Mouse (Mus musculus) 3134 (cell line): ENCODE results near the gene Gm5134.

Source experiments
- DNase-seq: peaks from one replicate; pipeline ENCODE4 v3.0.0-alpha.2; 2011; ENCODE audit warnings: low spot score; ENCODE audit not compliant: insufficient read length; ENCODE audit errors: extremely low read depth

The Gm5134 gene

DNA sequence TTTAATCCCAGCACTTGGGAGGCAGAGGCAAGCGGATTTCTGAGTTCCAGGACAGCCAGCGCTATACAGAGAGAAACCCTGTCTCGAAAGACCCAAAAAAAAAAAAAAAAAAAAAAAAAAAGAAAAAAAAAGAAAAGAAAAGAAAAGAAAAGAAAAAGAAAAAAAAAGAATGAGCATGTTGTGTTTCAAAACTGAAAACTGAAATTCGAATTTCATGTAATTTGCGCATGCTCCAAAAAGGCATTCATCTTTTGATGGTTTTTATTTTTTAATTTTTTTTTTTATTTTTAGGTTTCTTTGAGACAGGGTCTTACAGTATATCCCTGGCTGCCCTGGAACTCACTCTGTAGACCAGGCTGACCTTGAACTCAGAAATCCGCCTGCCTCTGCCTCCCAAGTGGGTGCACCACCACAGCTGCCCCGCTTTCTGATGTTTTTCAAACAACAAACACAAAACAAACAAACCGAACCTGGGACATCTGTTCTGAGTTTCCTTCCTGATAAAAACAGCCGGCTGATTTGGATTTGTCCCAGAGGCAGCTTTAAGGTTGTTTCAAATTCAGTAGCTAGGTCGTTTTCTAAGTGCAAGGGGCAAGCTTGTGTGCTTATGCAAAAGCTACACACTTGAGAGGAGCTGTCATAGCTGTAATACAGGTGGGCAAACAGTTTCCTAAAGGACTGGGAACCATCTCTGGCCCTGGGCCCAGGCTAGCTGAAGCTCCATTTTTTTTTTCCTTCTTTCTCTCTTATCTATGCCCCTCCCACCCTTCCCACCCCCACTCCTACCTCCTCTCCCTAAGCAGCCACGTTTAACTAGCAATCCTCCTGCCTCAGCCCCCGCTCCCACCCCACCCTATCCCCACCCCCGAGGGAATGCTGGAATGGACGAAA lies 77.4 kb downstream of the Gm5134 start:
- DNase-seq = no peak

DNA sequence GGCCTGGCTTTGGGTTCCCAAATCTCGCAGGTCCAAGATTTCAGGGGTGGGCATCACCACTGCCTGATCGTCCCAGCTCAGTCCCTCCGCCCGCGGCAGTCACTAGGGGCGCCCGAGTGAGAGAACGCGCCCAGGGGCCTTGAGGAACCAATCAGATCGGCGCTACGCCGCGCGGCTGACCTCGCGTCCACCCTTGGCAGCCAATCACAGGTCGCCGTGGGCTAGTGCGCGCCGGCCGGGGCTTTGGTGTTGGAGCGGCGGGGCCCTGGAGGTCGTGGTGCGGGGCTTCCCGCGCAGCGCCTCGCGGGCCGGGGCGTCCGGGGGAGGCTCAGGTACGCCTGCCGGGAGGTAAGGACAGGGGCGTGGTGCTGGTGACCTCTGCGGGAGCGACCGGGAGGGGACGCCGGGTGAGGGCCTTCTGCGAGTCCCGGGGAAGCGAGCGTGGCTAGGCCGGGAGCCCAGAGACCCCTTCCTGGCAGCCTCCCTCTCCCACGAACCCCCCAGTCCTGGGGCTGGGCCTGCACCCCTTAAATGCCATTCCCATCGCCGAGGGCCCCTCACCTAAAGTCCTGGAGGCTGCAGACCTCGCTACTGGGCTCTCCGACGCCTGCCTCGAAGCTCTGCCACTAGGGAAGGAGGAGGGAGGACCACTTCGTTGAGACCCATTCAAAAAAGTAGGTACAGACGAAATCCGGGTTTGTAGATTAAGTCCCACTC lies 78.2 kb downstream of the Gm5134 start, which contains the start of gene Zfp280b:
Gene Zfp280b, plus strand, starts transcription at position 249 of the 717 bp plus-strand sequence.
- DNase-seq = peak; percentile 93

DNA sequence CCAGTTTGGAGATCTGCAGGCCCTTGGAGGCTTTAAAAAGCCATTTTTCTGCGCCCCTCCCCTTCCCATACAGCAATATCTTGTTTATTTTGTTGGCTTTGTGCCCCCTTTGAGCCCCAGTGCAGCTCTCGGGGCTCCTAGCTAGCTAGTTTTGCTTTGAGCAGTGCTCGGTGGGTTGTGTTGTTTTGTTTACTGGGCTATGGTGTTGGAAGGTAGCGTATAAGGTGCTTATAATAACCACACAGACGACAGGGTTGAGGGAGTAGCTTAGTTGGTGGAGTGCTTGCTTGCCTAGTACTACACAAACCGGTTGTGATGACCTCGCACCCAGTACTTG lies 78.8 kb downstream of the Gm5134 start:
- DNase-seq = no peak

DNA sequence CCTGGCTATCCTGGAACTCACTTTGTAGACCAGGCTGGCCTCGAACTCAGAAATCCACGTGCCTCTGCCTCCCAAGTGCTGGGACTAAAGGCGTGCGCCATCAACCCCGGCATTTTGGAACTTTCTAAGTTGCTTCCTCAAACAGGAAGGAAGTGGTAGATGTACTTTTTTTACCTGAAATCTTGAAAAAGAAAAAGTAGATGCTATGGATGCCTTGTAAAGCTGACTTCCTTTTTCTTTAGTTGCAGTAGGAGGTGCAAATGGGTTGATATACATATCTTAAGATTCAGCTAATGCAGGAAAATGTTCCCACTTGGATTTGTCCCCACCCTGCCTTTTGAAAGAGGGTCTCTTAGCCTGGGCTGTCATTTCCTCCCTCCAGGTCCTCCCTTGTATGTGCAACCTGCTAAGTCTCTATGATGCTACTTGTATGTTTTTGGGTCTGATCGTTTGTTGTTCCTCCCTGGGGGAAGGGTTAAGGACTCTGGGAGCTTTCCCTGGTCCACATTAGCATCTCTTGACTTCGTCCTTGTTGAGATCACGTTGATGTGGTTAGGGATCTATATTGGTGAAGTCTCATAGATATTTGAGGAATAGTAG lies 79.8 kb downstream of the Gm5134 start:
- DNase-seq = no peak

DNA sequence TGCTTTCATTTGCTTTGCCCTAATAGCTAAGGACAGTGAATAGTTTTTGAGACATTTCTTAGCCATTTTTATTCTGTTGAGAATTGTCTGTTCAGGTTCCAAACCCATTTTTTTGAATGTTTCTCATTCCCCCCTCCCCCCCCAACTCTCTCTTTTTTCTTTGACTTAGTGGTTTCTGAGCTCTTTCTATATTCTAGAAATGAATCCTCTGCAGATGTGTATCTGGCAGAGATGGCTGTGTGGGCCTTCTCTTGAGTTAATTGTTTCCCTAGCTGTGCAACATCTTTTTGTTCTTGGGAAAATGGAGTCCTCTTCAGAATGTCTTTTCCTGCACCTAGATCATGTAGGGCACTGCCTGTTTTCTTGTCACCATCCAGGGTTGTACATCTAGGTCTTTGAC lies 81.0 kb downstream of the Gm5134 start:
- no peak for DNase-seq

DNA sequence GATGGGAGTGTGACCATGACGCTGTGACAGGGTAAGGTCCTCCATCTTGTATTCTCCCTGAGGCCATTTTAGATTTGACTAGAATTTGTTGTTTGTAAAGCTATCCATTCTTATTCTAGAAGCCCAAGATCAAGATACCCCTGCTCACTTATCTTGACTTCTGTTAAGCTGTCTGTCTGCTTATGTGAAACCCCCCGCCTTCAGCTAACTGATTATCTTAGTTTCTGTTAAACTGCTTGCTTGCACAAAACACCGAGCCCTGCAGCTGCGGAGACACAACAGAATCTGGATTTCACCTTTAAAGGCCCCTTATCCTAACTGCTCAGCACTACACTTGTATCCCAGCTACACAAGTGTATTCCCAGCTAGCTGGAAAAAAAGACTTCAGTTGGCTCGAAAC lies 82.6 kb downstream of the Gm5134 start:
- no peak for DNase-seq

DNA sequence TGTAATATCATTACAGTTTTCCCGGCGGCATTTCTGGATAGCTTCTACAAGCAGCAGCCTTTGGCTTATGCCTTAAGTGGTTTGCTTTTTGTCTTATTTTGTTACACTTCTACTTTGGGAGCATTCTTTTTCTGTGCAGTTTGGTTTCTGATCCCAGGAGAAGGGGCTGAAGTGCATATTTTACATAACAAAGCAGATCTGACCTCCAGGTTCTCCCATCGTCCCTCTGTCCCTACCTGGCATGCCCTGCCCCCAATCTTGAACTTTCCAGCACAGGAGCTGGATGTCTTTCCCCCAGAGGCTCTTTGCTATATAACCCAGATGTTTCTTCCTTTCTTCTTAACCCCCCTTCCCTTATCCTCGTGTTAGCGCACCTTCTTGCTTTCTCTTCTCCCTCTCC lies 91.0 kb downstream of the Gm5134 start:
- no peak for DNase-seq

DNA sequence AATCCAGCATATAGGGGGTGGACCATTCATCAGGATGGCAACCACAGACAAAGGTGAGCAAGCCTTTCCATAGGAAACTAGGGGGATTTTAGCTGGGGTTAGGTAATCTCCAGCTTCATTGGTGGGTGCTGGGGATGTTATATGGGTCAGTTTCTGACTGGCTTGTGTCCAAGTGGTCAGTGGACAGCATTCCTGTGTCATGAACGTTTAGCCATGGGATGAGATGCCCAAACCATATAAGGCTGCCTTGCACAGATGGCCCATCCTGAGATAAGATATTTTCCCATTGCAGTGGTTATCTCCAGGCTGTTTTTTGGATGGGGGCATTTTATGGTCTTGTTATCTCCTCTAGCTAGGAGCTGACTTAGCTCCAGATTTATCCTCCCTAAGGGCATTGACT lies 92.4 kb downstream of the Gm5134 start:
- DNase-seq = no peak

DNA sequence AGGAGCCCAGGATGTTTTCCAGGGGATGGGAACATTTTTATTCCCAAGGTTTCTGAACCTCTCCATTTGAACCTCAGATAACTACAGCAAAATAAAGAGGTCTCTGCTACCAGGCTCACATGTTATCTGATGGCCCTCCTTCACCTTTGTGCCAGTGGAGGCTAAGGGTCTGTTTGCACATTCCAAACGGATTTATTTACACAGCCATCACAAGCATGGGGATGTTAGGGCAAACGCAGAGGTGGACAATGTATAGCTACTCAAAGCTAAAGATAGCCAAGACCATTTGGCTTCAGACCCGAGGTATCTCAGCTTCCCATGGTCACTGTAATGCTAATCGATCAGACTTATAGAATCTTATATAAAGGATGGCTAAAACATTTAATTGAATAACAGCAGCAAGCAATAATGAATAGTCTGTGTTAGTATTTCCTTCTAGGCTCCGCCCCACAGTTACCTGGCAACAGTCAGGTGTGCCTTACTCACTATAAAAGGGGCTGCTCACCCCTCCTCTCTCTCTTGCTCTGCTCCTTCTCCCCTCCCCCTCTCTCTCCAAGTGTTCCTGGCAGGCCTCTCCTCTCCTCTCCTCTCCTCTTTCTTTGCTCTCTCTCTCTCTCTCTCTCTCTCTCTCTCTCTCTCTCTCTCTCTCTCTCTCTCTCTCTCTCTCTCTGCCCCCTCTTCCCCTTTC lies 93.0 kb downstream of the Gm5134 start:
- DNase-seq = no peak

DNA sequence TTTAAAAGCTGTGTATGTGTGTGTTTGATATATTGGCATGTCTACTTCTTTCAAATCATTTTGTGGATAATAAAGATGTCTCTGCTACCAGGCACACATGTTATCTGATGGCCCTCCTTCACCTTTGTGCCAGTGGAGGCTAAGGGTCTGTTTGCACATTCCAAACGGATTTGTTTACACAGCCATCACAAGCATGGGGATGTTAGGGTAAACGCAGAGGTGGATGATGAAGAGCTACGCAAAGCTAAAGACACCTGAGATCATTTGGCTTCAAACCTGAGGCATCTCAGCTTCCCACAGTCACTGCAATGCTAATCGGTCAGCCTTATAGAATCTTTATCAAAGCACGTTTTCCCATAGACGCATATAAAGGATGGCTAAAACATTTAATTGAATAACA lies 94.7 kb downstream of the Gm5134 start:
- DNase-seq = no peak

DNA sequence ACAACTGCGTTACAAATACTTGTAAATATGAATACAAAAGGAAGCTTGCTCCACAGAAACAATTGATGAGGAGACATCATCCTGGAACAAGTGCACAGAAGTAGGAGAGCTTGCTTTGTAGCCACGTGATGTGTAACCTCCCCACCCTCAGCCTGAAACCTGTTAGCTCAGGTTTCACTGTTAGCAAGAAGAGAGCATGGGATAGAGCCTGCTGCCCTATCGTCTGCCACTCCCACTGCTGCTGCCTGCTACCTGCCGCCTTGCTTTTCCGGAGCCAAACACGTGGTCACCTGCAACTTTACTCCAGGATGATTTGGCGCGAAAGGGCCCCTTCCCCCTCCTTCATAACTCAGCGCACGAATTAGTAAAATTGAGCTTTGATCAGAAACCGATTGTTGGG lies 97.5 kb downstream of the Gm5134 start:
- no peak for DNase-seq
